Mouse (Mus musculus) MEL (cell line): ENCODE measurements around the gene Baiap2. TPM values are rescaled to one million over a fixed set of nuclear protein-coding genes. Genes with fewer than 3 reads are reported as not detected.

Source experiments
- DNase-seq: peaks from one replicate; pipeline ENCODE4 v3.0.0; 2011; ENCODE audit warnings: low read depth, low spot score
- H3K27ac ChIP-seq: 2 replicates; pipeline ENCODE4 v1.5.1; 2012; ENCODE audit warnings: low read depth, mild to moderate bottlenecking, control low read depth, low read length, moderate library complexity; ENCODE audit not compliant: control insufficient read depth
- H3K27me3 ChIP-seq, 2 experiments: fragments of 150-350 bp in 1 of 2; sonication (generic) in 1 of 2; 2 replicates each; pipeline ENCODE4 v1.6.1; 2012; ENCODE audit warnings: low read length in 2 of 2, mild to moderate bottlenecking in 2 of 2, improper control_type of control experiment in 1 of 2, moderate library complexity in 1 of 2; ENCODE audit not compliant: insufficient read depth in 2 of 2, control insufficient read depth in 1 of 2
- H3K36me3 ChIP-seq, 2 experiments: 2 replicates each; pipeline ENCODE4 v1.6.1; 2012 to 2014; ENCODE audit warnings: low read length in 2 of 2, improper control_type of control experiment in 1 of 2, inconsistent platforms in 1 of 2, mild to moderate bottlenecking in 1 of 2; ENCODE audit not compliant: insufficient read depth in 2 of 2, control insufficient read depth in 1 of 2
- H3K4me1 ChIP-seq, 2 experiments: fragments of 150-350 bp in 1 of 2; sonication (generic) in 1 of 2; 2 replicates each; pipeline ENCODE4 v1.6.1; 2012; ENCODE audit warnings: low read length in 2 of 2, improper control_type of control experiment in 1 of 2, mild to moderate bottlenecking in 1 of 2; ENCODE audit not compliant: insufficient read depth in 2 of 2, control insufficient read depth in 1 of 2
- H3K4me3 ChIP-seq, 2 experiments: fragments of 150-350 bp in 1 of 2; sonication (generic) in 1 of 2; 2 replicates each; pipeline ENCODE4 v1.5.1; 2012; ENCODE audit warnings: low read depth in 2 of 2, low read length in 2 of 2, mild to moderate bottlenecking in 2 of 2, moderate library complexity in 2 of 2, control low read depth in 1 of 2, improper control_type of control experiment in 1 of 2; ENCODE audit not compliant: control insufficient read depth in 1 of 2, insufficient read depth in 1 of 2
- H3K79me2 ChIP-seq: 2 replicates; pipeline ENCODE4 v1.6.1; 2012; ENCODE audit warnings: mild to moderate bottlenecking, low read length, moderate library complexity; ENCODE audit not compliant: control insufficient read depth, poor library complexity, insufficient read depth
- H3K9ac ChIP-seq: 2 replicates; pipeline ENCODE4 v1.6.1; 2012; ENCODE audit warnings: low read depth, mild to moderate bottlenecking, control low read depth, low read length, moderate library complexity; ENCODE audit not compliant: control insufficient read depth, poor library complexity, severe bottlenecking
- H3K9me3 ChIP-seq: fragments of 150-350 bp; sonication (generic); replicated peaks from 2 replicates; pipeline ENCODE4 v1.6.1; 2012; ENCODE audit warnings: mild to moderate bottlenecking, low read length, improper control_type of control experiment, moderate library complexity; ENCODE audit not compliant: insufficient read depth
- BHLHE40 ChIP-seq: IDR thresholded peaks from 2 replicates; pipeline ENCODE4 v1.6.1; 2012; ENCODE audit warnings: low read depth, mild to moderate bottlenecking, inconsistent platforms, low read length, improper control_type of control experiment, borderline replicate concordance
- CHD1 ChIP-seq: IDR thresholded peaks from 2 replicates; pipeline ENCODE4 v1.6.1; 2012; ENCODE audit warnings: low read depth, mild to moderate bottlenecking, inconsistent platforms, low read length, improper control_type of control experiment
- CHD2 ChIP-seq: IDR thresholded peaks from 2 replicates; pipeline ENCODE4 v1.6.1; 2011; ENCODE audit warnings: low read length, improper control_type of control experiment
- E2F4 ChIP-seq: IDR thresholded peaks from 2 replicates; pipeline ENCODE4 v1.6.1; 2011; ENCODE audit warnings: low read depth, low read length, improper control_type of control experiment, borderline replicate concordance
- ELF1 ChIP-seq: IDR thresholded peaks from 2 replicates; pipeline ENCODE4 v1.6.1; 2014; ENCODE audit warnings: low read depth, mild to moderate bottlenecking, inconsistent platforms, low read length, improper control_type of control experiment, moderate library complexity
- ETS1 ChIP-seq: IDR thresholded peaks from 2 replicates; pipeline ENCODE4 v1.6.1; 2012; ENCODE audit warnings: low read depth, mild to moderate bottlenecking, inconsistent platforms, low read length, improper control_type of control experiment, moderate library complexity
- GABPA ChIP-seq: IDR thresholded peaks from 2 replicates; pipeline ENCODE4 v1.6.1; 2012; ENCODE audit warnings: low read depth, mild to moderate bottlenecking, inconsistent platforms, low read length, improper control_type of control experiment, moderate library complexity
- GATA1 ChIP-seq: IDR thresholded peaks from 2 replicates; pipeline ENCODE4 v1.6.1; 2011; ENCODE audit warnings: low read depth, low read length, improper control_type of control experiment
- KAT2A ChIP-seq: conservative IDR thresholded peaks from 2 replicates; pipeline ENCODE4 v1.6.1; 2012; ENCODE audit warnings: low read depth, low read length, improper control_type of control experiment, inconsistent platforms
- MAFK ChIP-seq: IDR thresholded peaks from 2 replicates; pipeline ENCODE4 v1.6.1; 2011; ENCODE audit warnings: low read depth, mild to moderate bottlenecking, low read length, improper control_type of control experiment, borderline replicate concordance
- MAZ ChIP-seq: IDR thresholded peaks from 2 replicates; pipeline ENCODE4 v1.6.1; 2012; ENCODE audit warnings: low read depth, mild to moderate bottlenecking, inconsistent platforms, low read length, improper control_type of control experiment
- MEF2A ChIP-seq: IDR thresholded peaks from 2 replicates; pipeline ENCODE4 v1.6.1; 2014; ENCODE audit warnings: low read depth, mild to moderate bottlenecking, inconsistent platforms, low read length, improper control_type of control experiment; ENCODE audit not compliant: poor library complexity, insufficient replicate concordance, severe bottlenecking; ENCODE audit errors: extremely low read depth
- MXI1 ChIP-seq: IDR thresholded peaks from 2 replicates; pipeline ENCODE4 v1.6.1; 2011; ENCODE audit warnings: mild to moderate bottlenecking, low read depth, low read length, improper control_type of control experiment
- MYB ChIP-seq: IDR thresholded peaks from 2 replicates; pipeline ENCODE4 v1.6.1; 2011; ENCODE audit warnings: mild to moderate bottlenecking, low read depth, low read length, improper control_type of control experiment
- MYC ChIP-seq: IDR thresholded peaks from 2 replicates; pipeline ENCODE4 v1.6.1; 2011; ENCODE audit warnings: low read depth, mild to moderate bottlenecking, low read length, improper control_type of control experiment, moderate library complexity
- NELFE ChIP-seq: IDR thresholded peaks from 2 replicates; pipeline ENCODE4 v1.6.1; 2011; ENCODE audit warnings: low read depth, low read length, improper control_type of control experiment
- NRF1 ChIP-seq: IDR thresholded peaks from 2 replicates; pipeline ENCODE4 v1.6.1; 2014; ENCODE audit warnings: low read depth, mild to moderate bottlenecking, inconsistent platforms, low read length, improper control_type of control experiment, moderate library complexity; ENCODE audit not compliant: poor library complexity, insufficient read depth, severe bottlenecking
- POLR2A ChIP-seq, 2 experiments: IDR thresholded peaks; 2 replicates each; pipeline ENCODE4 v1.6.1; 2011 to 2012; ENCODE audit warnings: low read length in 2 of 2, mild to moderate bottlenecking in 2 of 2, control low read depth in 1 of 2, improper control_type of control experiment in 1 of 2, low read depth in 1 of 2, moderate library complexity in 1 of 2; ENCODE audit not compliant: control insufficient read depth in 1 of 2, insufficient read depth in 1 of 2, poor library complexity in 1 of 2
- POLR2AphosphoS2 ChIP-seq: IDR thresholded peaks from 2 replicates; pipeline ENCODE4 v1.6.1; 2011; ENCODE audit warnings: low read length, improper control_type of control experiment
- POLR2AphosphoS5 ChIP-seq: IDR thresholded peaks from 2 replicates; pipeline ENCODE4 v1.6.1; 2012; ENCODE audit warnings: low read depth, borderline replicate concordance, mild to moderate bottlenecking, inconsistent platforms, low read length, moderate library complexity, mixed read lengths
- SIN3A ChIP-seq: IDR thresholded peaks from 2 replicates; pipeline ENCODE4 v1.6.1; 2012; ENCODE audit warnings: low read length, improper control_type of control experiment, inconsistent platforms
- TAL1 ChIP-seq: IDR thresholded peaks from 2 replicates; pipeline ENCODE4 v1.6.1; 2012; ENCODE audit warnings: mild to moderate bottlenecking, inconsistent platforms, low read length, moderate library complexity, mixed read lengths
- TBP ChIP-seq: IDR thresholded peaks from 2 replicates; pipeline ENCODE4 v1.8.0; 2011; ENCODE audit warnings: low read depth, low read length, improper control_type of control experiment
- TCF12 ChIP-seq: IDR thresholded peaks from 2 replicates; pipeline ENCODE4 v1.6.1; 2014; ENCODE audit warnings: low read depth, mild to moderate bottlenecking, inconsistent platforms, low read length, improper control_type of control experiment, moderate library complexity
- UBTF ChIP-seq: IDR thresholded peaks from 2 replicates; pipeline ENCODE4 v1.6.1; 2012; ENCODE audit warnings: low read depth, mild to moderate bottlenecking, inconsistent platforms, low read length, improper control_type of control experiment, moderate library complexity, borderline replicate concordance; ENCODE audit not compliant: insufficient read depth
- USF2 ChIP-seq, 2 experiments: IDR thresholded peaks; 2 replicates each; pipeline ENCODE4 v1.6.1; 2011 to 2012; ENCODE audit warnings: improper control_type of control experiment in 2 of 2, low read length in 2 of 2, borderline replicate concordance in 1 of 2, inconsistent platforms in 1 of 2, low read depth in 1 of 2, mild to moderate bottlenecking in 1 of 2; ENCODE audit not compliant: insufficient read depth in 1 of 2
- ZC3H11A ChIP-seq: IDR thresholded peaks from 2 replicates; pipeline ENCODE4 v1.6.1; 2012; ENCODE audit warnings: low read depth, mild to moderate bottlenecking, inconsistent platforms, low read length, improper control_type of control experiment
- ZNF384 ChIP-seq: IDR thresholded peaks from 2 replicates; pipeline ENCODE4 v1.6.1; 2012; ENCODE audit warnings: low read depth, mild to moderate bottlenecking, inconsistent platforms, low read length, improper control_type of control experiment
- polyA plus RNA-seq, 2 experiments: library from polyadenylated mRNA; stranded (reverse) in 1 of 2; unstranded in 1 of 2; fragments of >175 nt in 1 of 2; fragments of >200 nt in 1 of 2; gene quantifications; 2 replicates each; pipeline versions ENCODE4 v1.2.1 to v1.2.4; 2012; ENCODE audit warnings: low replicate concordance in 2 of 2, low read depth in 1 of 2; ENCODE audit not compliant: insufficient read length in 2 of 2, insufficient read depth in 1 of 2, missing spikeins in 1 of 2
- total RNA-seq: library from RNA; depleted of rRNA; stranded (reverse); fragments of 300-350 nt; gene quantifications from 2 replicates; pipeline ENCODE4 v1.2.3, GENCODE M21; 2012

Baiap2 gene
- total and polyA plus RNA-seq, 3 experiments: 27.5 to 31.3 TPM; not detected in 1

DNA sequence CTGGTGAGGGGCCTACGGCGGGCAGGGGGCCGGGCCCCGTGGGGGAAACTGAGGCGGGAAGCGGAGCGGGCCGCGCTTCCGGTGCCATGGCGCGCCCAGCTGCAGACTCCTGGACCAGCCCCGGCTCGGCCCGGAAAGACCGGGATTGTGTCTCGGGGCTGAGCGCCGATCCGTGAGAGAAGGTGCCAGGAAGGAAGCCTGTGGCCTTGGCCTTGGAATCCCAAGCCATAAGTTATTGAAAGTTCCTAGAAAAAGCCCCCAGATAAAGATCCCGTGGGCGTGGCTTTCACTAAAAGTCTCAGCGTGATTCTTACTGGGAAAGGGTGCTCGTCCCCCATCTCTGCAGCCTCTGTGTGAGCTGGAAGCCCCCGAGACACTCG, 28.6 kb upstream of the Baiap2 start (continued):
- TF ChIP-seq E2F4 (no peak), SIN3A (peak; percentile 15), MAZ (no peak)

DNA sequence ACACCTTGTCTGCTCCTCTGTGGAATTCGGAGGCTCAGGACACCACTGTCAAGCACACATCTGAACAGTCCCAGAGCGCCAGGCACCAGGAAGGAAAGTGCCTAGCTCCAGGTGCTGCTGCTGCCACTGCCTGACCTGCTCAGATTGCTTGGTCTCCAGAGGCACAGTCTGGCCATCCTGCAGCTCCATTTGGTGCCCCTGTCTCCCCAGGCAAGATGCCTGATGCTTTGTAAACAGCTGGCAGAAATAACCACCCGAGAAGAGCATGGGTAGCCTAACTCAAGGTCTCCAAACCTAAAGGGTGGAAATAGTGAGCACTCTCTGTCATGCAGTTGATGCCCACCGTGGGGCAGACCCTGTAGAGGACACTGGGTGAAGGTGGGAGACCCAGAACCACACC, 28.2 kb upstream of the Baiap2 start:
- H3K4me3 ChIP-seq: peak overlapping the region; percentile 86 to 89
- H3K79me2 ChIP-seq: peaks cover 5% of the 10 kb centered on the region; the same call in 1 of the 2 replicates
- no peak for DNase-seq
- H3K27ac ChIP-seq: no peak overlapping the region
- no peak for TF ChIP-seq MXI1
- no peak for TF ChIP-seq GABPA
- no peak for TF ChIP-seq ZC3H11A
- TF ChIP-seq MYB: no peak
- no peak for TF ChIP-seq MAZ
- TF ChIP-seq POLR2A (IDR thresholded peaks at IDR 0.05; ENCODE audit: control insufficient read depth in 1 of 2, insufficient read depth in 1 of 2, low read depth in 1 of 2, low read length in 2 of 2, poor library complexity in 1 of 2): no peak
- TF ChIP-seq TBP: no peak
- no peak for TF ChIP-seq UBTF
- TF ChIP-seq TCF12: no peak
- no peak for TF ChIP-seq ETS1
- no peak for TF ChIP-seq MEF2A
- TF ChIP-seq KAT2A: no peak
- TF ChIP-seq, all 39 proteins: peak for 0
- Histone ChIP-seq H3K4me1 (peaks cover 0 to 19% of the 10 kb centered on the region in 2 experiments; a peak in 3 of 4 replicates), H3K9ac (peak overlapping the region; percentile 90), H3K36me3 (no peaks in the 10 kb centered on the region), H3K9me3 (no peaks in the 10 kb centered on the region), H3K27me3 (no peaks in the 10 kb centered on the region)

DNA sequence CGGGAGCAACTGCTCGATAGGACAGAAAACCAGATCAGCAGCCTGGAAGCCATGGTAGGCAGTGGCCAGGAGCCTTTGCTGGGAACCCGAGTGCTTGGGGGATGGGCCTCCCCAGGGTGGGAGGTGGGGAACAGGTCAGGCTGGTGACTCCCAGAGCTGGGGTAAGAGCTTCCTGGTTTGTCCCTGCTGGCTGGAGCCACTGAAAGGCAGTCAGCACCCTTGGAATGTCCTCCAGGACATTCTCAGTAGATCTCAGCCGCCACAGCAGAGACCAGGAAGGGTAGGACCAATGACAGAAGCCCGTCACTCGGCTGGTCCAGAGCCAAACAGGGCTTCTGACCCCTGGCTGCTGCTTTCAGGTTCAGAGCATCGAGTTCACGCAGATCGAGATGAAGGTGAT, 26.9 kb upstream of the Baiap2 start:
- H3K27me3 ChIP-seq: no peaks in the 10 kb centered on the region
- H3K4me1 ChIP-seq: peaks cover 0 to 13% of the 10 kb centered on the region in 2 experiments; a peak in 3 of 4 replicates
- no peak for DNase-seq
- H3K36me3 ChIP-seq: no peaks in the 10 kb centered on the region
- no peak overlapping the region for H3K27ac ChIP-seq
- H3K79me2 ChIP-seq: peaks cover 5% of the 10 kb centered on the region; the same call in 1 of the 2 replicates
- no peak for TF ChIP-seq MYB
- no peak for TF ChIP-seq POLR2AphosphoS2
- TF ChIP-seq TAL1: no peak
- no peak for TF ChIP-seq POLR2AphosphoS5
- no peak for TF ChIP-seq E2F4
- TF ChIP-seq NRF1: no peak
- TF ChIP-seq USF2 (IDR thresholded peaks at IDR 0.05; ENCODE audit: borderline replicate concordance in 1 of 2, insufficient read depth in 1 of 2, low read depth in 1 of 2, low read length in 2 of 2): no peak
- TF ChIP-seq ZNF384: no peak
- no peak for TF ChIP-seq MYC
- TF ChIP-seq ELF1: no peak
- no peak for TF ChIP-seq GATA1
- no peak for TF ChIP-seq TCF12
- TF ChIP-seq TBP: no peak
- TF ChIP-seq CHD1: no peak
- TF ChIP-seq BHLHE40: no peak
- no peak for TF ChIP-seq KAT2A
- TF ChIP-seq CHD2: no peak
- no peak for TF ChIP-seq MAFK
- TF ChIP-seq NELFE: no peak
- H3K9me3 ChIP-seq: no peaks in the 10 kb centered on the region
- no peak overlapping the region for H3K9ac ChIP-seq
- no peak overlapping the region for H3K4me3 ChIP-seq
